Comparison of ENCODE assay signal across 11 mouse cellular contexts in the genomic region with DNA sequence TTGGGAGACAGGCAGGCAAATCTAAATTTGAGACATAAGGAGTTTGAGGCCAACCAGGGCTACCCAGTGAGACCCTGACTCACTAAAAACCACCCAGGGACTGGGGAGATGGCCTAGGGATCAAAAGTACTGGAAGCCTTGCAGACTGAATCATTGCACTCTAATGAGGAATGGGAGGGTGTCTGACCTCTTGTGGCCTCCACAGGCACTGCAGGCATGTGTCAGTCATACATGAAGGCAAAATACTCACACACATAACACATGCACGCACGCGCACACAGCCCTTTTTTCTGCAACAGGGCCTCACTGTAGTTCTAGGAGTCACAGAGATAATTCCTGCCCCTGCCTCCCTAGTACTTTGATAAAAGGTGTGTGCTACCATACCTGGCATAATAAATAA. TPM values are rescaled to one million over a fixed set of nuclear protein-coding genes. Genes with fewer than 3 reads are reported as not detected.
DNase-seq lines count a peak whose midpoint lies in the region; ATAC-seq and TF ChIP-seq lines count a peak whose summit lies in the region.
"Had no signal": no experiment of that assay in that cellular context is flagged by ENCODE, and none has a peak within 500 bp of the region (broad histone marks: within the 10 kb centered on the region; RNA-seq: fewer than 3 reads in every experiment).

No protein-coding gene starts in this region.

- no peak overlapping the region for H3K9ac ChIP-seq in kidney, embryonic 14.5 days (ENCODE audit: low read depth, low read length)
- no peak overlapping the region for H3K9ac ChIP-seq in forebrain, embryonic 13.5 days
- H3K9ac ChIP-seq: liver, embryonic 13.5 days had no signal

- peaks cover 5% of the 10 kb centered on the region for H3K4me1 ChIP-seq in kidney, embryonic 14.5 days (ENCODE audit: control insufficient read depth, insufficient read depth, low read length)
- peaks cover 4% of the 10 kb centered on the region for H3K4me1 ChIP-seq in embryonic fibroblast, embryonic 13.5 days (ENCODE audit: control insufficient read depth, insufficient read depth, low read length)
- peaks cover 4% of the 10 kb centered on the region for H3K4me1 ChIP-seq in forebrain, embryonic 13.5 days

- no peak overlapping the region for H3ac ChIP-seq in C2C12 (ENCODE audit: control insufficient read depth, insufficient read length, low read depth)

- no peak overlapping the region for H3K4me3 ChIP-seq in kidney, embryonic 14.5 days (ENCODE audit: low read length)
- H3K4me3 ChIP-seq in C2C12 (ENCODE audit: insufficient read depth, poor library complexity, severe bottlenecking), result no peak overlapping the region
- no peak overlapping the region for H3K4me3 ChIP-seq in embryonic fibroblast, embryonic 13.5 days (ENCODE audit: insufficient read depth, low read length)
- H3K4me3 ChIP-seq in forebrain, embryonic 13.5 days, result no peak overlapping the region
- H3K4me3 ChIP-seq: erythroblast, embryonic 14.5 days; liver, embryonic 13.5 days had no signal

- peaks cover 25% of the 10 kb centered on the region for H3K36me3 ChIP-seq in kidney, embryonic 14.5 days (ENCODE audit: control insufficient read depth, insufficient read depth, low read length)
- H3K36me3 ChIP-seq in C2C12 (ENCODE audit: control insufficient read depth, insufficient read depth), result peaks cover 27% of the 10 kb centered on the region
- H3K36me3 ChIP-seq in forebrain, embryonic 13.5 days (ENCODE audit: poor library complexity, severe bottlenecking), result peaks cover 28% of the 10 kb centered on the region

- H3K4me2 ChIP-seq in kidney, embryonic 14.5 days (replicated peaks; ENCODE audit: low read depth, low read length), result no peak overlapping the region
- no peak overlapping the region for H3K4me2 ChIP-seq in forebrain, embryonic 13.5 days
- H3K4me2 ChIP-seq: liver, embryonic 13.5 days had no signal

- no peak overlapping the region for H3K27ac ChIP-seq in kidney, embryonic 14.5 days (ENCODE audit: low read depth, low read length)
- no peak overlapping the region for H3K27ac ChIP-seq in embryonic fibroblast, embryonic 13.5 days (ENCODE audit: insufficient read depth, low read length)
- H3K27ac ChIP-seq in forebrain, embryonic 13.5 days, result no peak overlapping the region
- H3K27ac ChIP-seq: liver, embryonic 13.5 days had no signal

- no peak for ATAC-seq in kidney, embryonic 14.5 days (ENCODE audit: low FRiP score, low TSS enrichment)
- ATAC-seq in megakaryocyte progenitor cell, adult 5-6 weeks (replicated peaks; ENCODE audit: poor library complexity), result peak; percentile 77
- ATAC-seq in forebrain, embryonic 13.5 days, result no peak

- no peaks in the 10 kb centered on the region for H3K27me3 ChIP-seq in kidney, embryonic 14.5 days (ENCODE audit: control insufficient read depth, insufficient read depth, low read length)
- H3K27me3 ChIP-seq in C2C12 (ENCODE audit: control insufficient read depth, insufficient read depth, insufficient read length), result no peaks in the 10 kb centered on the region
- peaks cover 8% of the 10 kb centered on the region; the same call in 1 of the 2 replicates for H3K27me3 ChIP-seq in forebrain, embryonic 13.5 days

- TF ChIP-seq POLR2A in embryonic fibroblast, embryonic 13.5 days (IDR thresholded peaks at IDR 0.05; ENCODE audit: low read depth, low read length), result no peak

- no peaks in the 10 kb centered on the region for H3K79me3 ChIP-seq in C2C12 (ENCODE audit: low read depth)

- 79% methylated on average over 3 of the region's 3 CpGs for WGBS in kidney, embryonic 14.5 days
- 74% methylated on average over 3 of the region's 3 CpGs for WGBS in forebrain, embryonic 13.5 days

- H3K9me3 ChIP-seq in kidney, embryonic 14.5 days (ENCODE audit: control insufficient read depth, low read length), result no peaks in the 10 kb centered on the region
- H3K9me3 ChIP-seq in forebrain, embryonic 13.5 days (replicated peaks), result no peaks in the 10 kb centered on the region
- H3K9me3 ChIP-seq: liver, embryonic 13.5 days had no signal

- TF ChIP-seq CTCF in C2C12 (IDR thresholded peaks at IDR 0.05; ENCODE audit: control insufficient read depth, insufficient read depth, insufficient read length), result peak; percentile 33
- peak; percentile 80; the same call in 1 of the 2 replicates for TF ChIP-seq CTCF in embryonic fibroblast, embryonic 13.5 days (IDR thresholded peaks at IDR 0.05; ENCODE audit: borderline replicate concordance, insufficient read depth, low read length)

- no peaks in the 10 kb centered on the region for H3K79me2 ChIP-seq in C2C12 (ENCODE audit: control insufficient read depth, insufficient read depth)

- DNase-seq in kidney, adult 18-20 months, result peak; percentile 43
- DNase-seq in MEL-GATA-1-ER (ENCODE audit: extremely low read depth, low read depth), result peak; percentile 67
- no peak for DNase-seq in gastrocnemius, adult 8-10 months (ENCODE audit: low spot score in 2 of 2)
- DNase-seq: liver, embryonic 13.5 days had no signal

TF ChIP-seq in C2C12, 6 proteins besides CTCF, POLR2A, EP300 and RAD21:
- TF ChIP-seq USF1 (IDR thresholded peaks at IDR 0.05; ENCODE audit: low read depth) (no peak), MAX (IDR thresholded peaks at IDR 0.05) (no peak), MYOG (IDR thresholded peaks at IDR 0.05; ENCODE audit: control insufficient read depth, extremely low read depth, insufficient read length) (no peak), CEBPB (IDR thresholded peaks at IDR 0.05; ENCODE audit: low read depth) (no peak), MYOD1 (IDR thresholded peaks at IDR 0.05; ENCODE audit: control insufficient read depth, insufficient read length, low read depth) (no peak), FOSL1 (IDR thresholded peaks at IDR 0.05; ENCODE audit: insufficient read depth, low read length, poor library complexity, severe bottlenecking) (no peak)
TF ChIP-seq in C2C12: peak in this region for 0.

RNA-seq across cellular contexts. Expression of a gene that starts 24.7 kb away (rescaled TPM):
- polyA plus RNA-seq in kidney, embryonic 14.5 days (2014; fragmentation: Nextera tagmentation; extraction: Ambion mirVana), result not detected in 2 replicates
- not detected for polyA plus RNA-seq in C2C12 (2012; fragmentation: generic; extraction: Trizol)
- not detected in 2 replicates for polyA plus RNA-seq in embryonic fibroblast, embryonic 13.5 days (2011; ENCODE audit: insufficient read length, low read depth, missing spikeins)
- total RNA-seq in megakaryocyte progenitor cell, adult 5-6 weeks (2015), result not detected in 2 replicates
- total RNA-seq in megakaryocyte progenitor cell, adult 5-6 weeks (2017), result not detected in 2 replicates
- total RNA-seq in gastrocnemius, adult 8-10 months (2022), result not detected
- not detected in 2 replicates for polyA plus RNA-seq in forebrain, embryonic 13.5 days (2015; fragmentation: Nextera tagmentation; extraction: Ambion mirVana)
- polyA plus RNA-seq: erythroblast, embryonic 14.5 days; liver, embryonic 13.5 days; stomach, embryonic 14.5 days had no signal

RNA-seq across cellular contexts. Expression of a gene that starts 26.7 kb away (rescaled TPM):
- 1.9 and 3.4 TPM in 2 replicates for polyA plus RNA-seq in kidney, embryonic 14.5 days (2014; fragmentation: Nextera tagmentation; extraction: Ambion mirVana)
- polyA plus RNA-seq in C2C12 (2012; fragmentation: generic; extraction: Trizol), result 0.71 TPM
- not detected in 2 replicates for polyA plus RNA-seq in embryonic fibroblast, embryonic 13.5 days (2011; ENCODE audit: insufficient read length, low read depth, missing spikeins)
- not detected in 2 replicates for total RNA-seq in megakaryocyte progenitor cell, adult 5-6 weeks (2015)
- not detected in 2 replicates for total RNA-seq in megakaryocyte progenitor cell, adult 5-6 weeks (2017)
- total RNA-seq in gastrocnemius, adult 8-10 months (2022), result under 1 TPM in 2 of 4 experiments, not detected in 2; 0.18 to 0.24 TPM
- 1.7 and 1.8 TPM in 2 replicates for polyA plus RNA-seq in forebrain, embryonic 13.5 days (2015; fragmentation: Nextera tagmentation; extraction: Ambion mirVana)
- polyA plus RNA-seq: erythroblast, embryonic 14.5 days had no signal

RNA-seq across cellular contexts. Expression of a gene that starts 26.8 kb away (rescaled TPM):
- polyA plus RNA-seq in kidney, embryonic 14.5 days (2014; fragmentation: Nextera tagmentation; extraction: Ambion mirVana), result 35.4 and 40.5 TPM in 2 replicates
- 64.9 TPM for polyA plus RNA-seq in C2C12 (2012; fragmentation: generic; extraction: Trizol)
- 32.6 and 39.5 TPM in 2 replicates for polyA plus RNA-seq in embryonic fibroblast, embryonic 13.5 days (2011; ENCODE audit: insufficient read length, low read depth, missing spikeins)
- 43.4 and 51.2 TPM in 2 replicates for total RNA-seq in megakaryocyte progenitor cell, adult 5-6 weeks (2015)
- 28.6 and 28.9 TPM in 2 replicates for total RNA-seq in megakaryocyte progenitor cell, adult 5-6 weeks (2017)
- 10 to 100 TPM; 25.5 to 30.8 (median 27.9) TPM for total RNA-seq in gastrocnemius, adult 8-10 months (2022)
- polyA plus RNA-seq in forebrain, embryonic 13.5 days (2015; fragmentation: Nextera tagmentation; extraction: Ambion mirVana), result 24.2 and 28.6 TPM in 2 replicates

RNA-seq across cellular contexts. Expression of a gene that starts 32.7 kb away (rescaled TPM):
- polyA plus RNA-seq in kidney, embryonic 14.5 days (2014; fragmentation: Nextera tagmentation; extraction: Ambion mirVana), result 5.5 and 10.9 TPM in 2 replicates
- 11.6 TPM for polyA plus RNA-seq in C2C12 (2012; fragmentation: generic; extraction: Trizol)
- 3.3 and 6.2 TPM in 2 replicates for polyA plus RNA-seq in embryonic fibroblast, embryonic 13.5 days (2011; ENCODE audit: insufficient read length, low read depth, missing spikeins)
- total RNA-seq in megakaryocyte progenitor cell, adult 5-6 weeks (2015), result 3.5 and 4.8 TPM in 2 replicates
- 7.5 and 8.9 TPM in 2 replicates for total RNA-seq in megakaryocyte progenitor cell, adult 5-6 weeks (2017)
- total RNA-seq in gastrocnemius, adult 8-10 months (2022), result 1 to 10 TPM; 6.1 to 7.9 (median 6.7) TPM
- 10.9 and 11.5 TPM in 2 replicates for polyA plus RNA-seq in forebrain, embryonic 13.5 days (2015; fragmentation: Nextera tagmentation; extraction: Ambion mirVana)

RNA-seq across cellular contexts. Expression of a gene that starts 33.3 kb away (rescaled TPM):
- polyA plus RNA-seq in kidney, embryonic 14.5 days (2014; fragmentation: Nextera tagmentation; extraction: Ambion mirVana), result 144 and 160 TPM in 2 replicates
- 70.7 TPM for polyA plus RNA-seq in C2C12 (2012; fragmentation: generic; extraction: Trizol)
- 97.2 and 110 TPM in 2 replicates for polyA plus RNA-seq in embryonic fibroblast, embryonic 13.5 days (2011; ENCODE audit: insufficient read length, low read depth, missing spikeins)
- 81.4 and 113 TPM in 2 replicates for total RNA-seq in megakaryocyte progenitor cell, adult 5-6 weeks (2015)
- total RNA-seq in megakaryocyte progenitor cell, adult 5-6 weeks (2017), result 64.1 and 66.4 TPM in 2 replicates
- 10 to 100 TPM; 41.9 to 51.2 (median 47.9) TPM for total RNA-seq in gastrocnemius, adult 8-10 months (2022)
- polyA plus RNA-seq in forebrain, embryonic 13.5 days (2015; fragmentation: Nextera tagmentation; extraction: Ambion mirVana), result 124 and 130 TPM in 2 replicates

Comparison
In these comparisons a context has a peak if more than half of its experiments do, and no peak if none do; other contexts are left out.
1. DNase-seq: peak in kidney, adult 18-20 months (single experiment) and MEL-GATA-1-ER (single experiment); none in gastrocnemius, adult 8-10 months (0 of 2).